Mouse (Mus musculus): ENCODE measurements around the gene Morc1.

Morc1 gene

DNA sequence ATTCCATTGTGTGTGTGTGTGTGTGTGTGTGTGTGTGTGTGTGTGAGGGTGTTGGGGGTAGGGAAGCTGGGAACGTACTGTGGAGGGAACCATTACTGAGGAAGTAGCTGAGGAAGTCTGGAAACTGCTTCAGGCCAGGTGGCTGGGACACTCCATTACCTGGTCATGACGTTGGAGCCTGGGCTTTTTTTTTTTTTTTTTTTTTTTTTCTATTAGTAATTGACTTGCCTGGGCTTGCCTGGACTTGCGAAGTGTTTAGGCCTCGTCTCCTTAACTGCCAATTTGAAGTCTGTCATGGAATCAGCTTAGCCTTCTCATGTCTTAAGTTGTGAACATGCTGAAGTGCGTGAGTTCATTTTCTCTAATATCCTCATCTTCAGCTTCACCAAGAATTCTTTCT, 198.7 kb downstream of the Morc1 start:
- no peak for DNase-seq

DNA sequence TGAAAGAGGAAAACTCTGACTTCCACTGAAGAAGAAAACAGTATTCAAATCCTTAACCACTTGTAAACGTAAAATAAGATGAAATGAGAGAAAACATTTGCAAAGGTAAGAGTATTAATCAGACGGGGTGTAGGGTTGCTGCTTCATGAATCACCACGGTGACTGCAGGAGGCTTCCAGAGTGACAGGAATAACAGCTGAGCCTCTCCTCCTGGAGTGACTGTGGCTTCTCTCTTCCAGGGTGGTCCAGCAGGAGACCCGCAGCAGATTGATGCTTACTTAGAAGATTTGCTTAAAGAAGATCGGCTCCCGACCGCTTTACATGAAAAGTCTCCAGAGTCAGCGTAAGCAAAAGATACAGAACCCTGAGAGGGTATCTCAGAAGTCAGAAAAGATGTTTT, 199.4 kb downstream of the Morc1 start:
- no peak for DNase-seq

DNA sequence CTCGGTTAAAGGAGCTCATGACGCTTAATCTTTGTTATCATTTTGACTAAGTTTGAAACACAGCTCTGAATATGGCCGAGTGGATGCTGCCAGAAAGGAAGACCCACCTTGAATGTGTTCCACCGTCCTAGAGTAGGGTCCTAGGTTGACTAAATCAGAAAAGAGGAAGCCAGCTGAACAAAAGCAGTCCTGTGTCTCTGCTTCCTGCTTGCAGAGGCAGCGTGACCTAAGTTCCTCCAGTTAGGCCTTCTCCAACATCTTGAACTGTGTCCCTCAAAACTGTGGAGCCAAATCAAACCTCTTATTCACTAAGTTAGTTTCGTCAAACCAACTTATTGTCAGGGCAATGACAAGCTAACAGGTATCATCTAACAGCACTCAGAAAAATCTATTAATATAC, 201.3 kb downstream of the Morc1 start:
- no peak for DNase-seq

DNA sequence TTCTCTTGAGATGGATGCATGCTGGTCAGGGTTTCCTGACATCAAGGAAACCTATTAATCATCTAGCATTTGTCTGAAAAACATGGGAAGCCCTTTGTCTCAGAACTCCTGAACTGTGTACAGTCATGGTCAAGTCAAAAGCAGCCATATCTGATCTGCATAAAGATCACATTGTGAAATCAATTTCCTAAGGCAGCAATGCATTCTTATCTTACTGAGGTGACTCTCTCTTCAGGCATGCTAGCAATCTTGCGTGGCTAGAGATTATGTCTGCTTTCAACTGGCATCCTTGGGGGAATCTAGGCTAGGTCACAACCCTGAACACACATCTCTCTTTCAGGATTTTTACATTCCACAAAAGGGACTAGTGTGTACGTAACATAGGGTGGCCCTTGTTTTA, 215.2 kb downstream of the Morc1 start:
- DNase-seq, result no peak

GRCm38 (mm10) chr16:48671696-48672095, 240.7 kb downstream of the Morc1 start:
- no peak for DNase-seq

GRCm38 (mm10) chr16:48672664-48673063, 241.6 kb downstream of the Morc1 start:
- no peak for DNase-seq

DNA sequence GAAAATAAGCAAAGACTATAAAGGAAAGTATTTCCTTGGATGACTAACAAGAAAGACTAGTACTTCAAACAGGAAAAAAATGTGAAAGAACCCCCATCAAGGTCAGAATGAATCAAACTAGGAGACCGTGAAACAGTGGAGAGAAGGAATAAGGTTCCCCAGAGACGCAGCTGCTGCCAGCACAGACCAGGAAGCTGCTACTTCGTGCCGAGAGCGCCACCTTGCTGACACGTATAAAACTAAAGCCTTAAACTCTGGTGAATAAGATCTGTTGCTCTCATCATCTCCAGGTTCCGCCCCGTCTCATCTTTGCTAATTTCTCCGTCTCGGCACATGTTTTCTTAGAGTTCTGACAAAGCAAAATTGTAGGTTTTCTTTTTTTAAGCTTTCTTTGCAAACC, 244.6 kb downstream of the Morc1 start:
- DNase-seq, result peak; percentile 13 to 15

GRCm38 (mm10) chr16:48676205-48676604, 245.2 kb downstream of the Morc1 start:
- DNase-seq, result no peak

DNA sequence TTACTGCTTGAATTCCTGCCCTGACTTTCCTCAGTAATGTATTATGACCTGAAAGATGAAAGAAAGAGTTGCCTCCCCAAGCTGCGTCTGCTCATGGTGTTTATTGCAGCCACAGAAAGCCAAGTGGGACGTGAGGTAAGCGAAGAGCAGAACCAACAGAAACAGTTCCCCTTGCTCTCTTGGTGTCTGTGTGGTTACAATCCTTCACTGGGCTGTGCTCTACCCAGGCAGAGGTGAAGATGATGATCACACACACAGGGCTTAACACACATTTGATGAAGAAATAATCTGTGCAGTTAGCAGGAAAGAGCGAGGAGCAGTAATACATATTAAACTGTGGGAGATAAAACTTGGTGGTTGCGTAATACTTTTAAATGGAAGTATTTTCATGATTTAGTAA, 246.3 kb downstream of the Morc1 start:
- DNase-seq, result no peak

- DNase-seq, result no peak
Observed at GRCm38 (mm10) chr16:48678029-48678428, 247.0 kb downstream of the Morc1 start.

All from B cell, adult 2 months (primary cell).